Mouse (Mus musculus) stomach, embryonic 16.5 days (tissue): Measurements from ENCODE around the gene Car5a. TPM values are rescaled to one million over a fixed set of nuclear protein-coding genes. Genes with fewer than 3 reads are reported as not detected.

ENCODE experiments used
- ATAC-seq: fragments of 200-750 bp; cut with Nextera tagmentation; 2 replicates; pipeline ENCODE4 v1.8.0; 2017; ENCODE audit warnings: moderate number of reproducible peaks, moderate TSS enrichment; ENCODE audit not compliant: insufficient read depth, low FRiP score
- H3K27ac ChIP-seq: fragments of 300-500 bp; sonication (generic); 2 replicates; pipeline ENCODE4 v1.5.1; 2014; ENCODE audit warnings: low read length
- H3K27me3 ChIP-seq: fragments of 300-500 bp; sonication (generic); 2 replicates; pipeline ENCODE4 v1.6.1; 2014; ENCODE audit warnings: low read length, control low read depth, mixed read lengths; ENCODE audit not compliant: control insufficient read depth, insufficient read depth
- H3K36me3 ChIP-seq: fragments of 300-500 bp; sonication (generic); 2 replicates; pipeline ENCODE4 v1.6.1; 2014; ENCODE audit warnings: low read length; ENCODE audit not compliant: control insufficient read depth, insufficient read depth
- H3K4me1 ChIP-seq: fragments of 300-500 bp; sonication (generic); 2 replicates; pipeline ENCODE4 v1.6.1; 2014; ENCODE audit warnings: low read length, control low read depth, mixed read lengths; ENCODE audit not compliant: control insufficient read depth, insufficient read depth
- H3K4me2 ChIP-seq: fragments of 300-500 bp; sonication (generic); 2 replicates; pipeline ENCODE4 v1.6.1; 2014; ENCODE audit warnings: low read depth, low read length, mixed read lengths
- H3K4me3 ChIP-seq: fragments of 300-500 bp; sonication (generic); replicated peaks from 2 replicates; pipeline ENCODE4 v1.5.1; 2014; ENCODE audit warnings: mild to moderate bottlenecking, low read length
- H3K9ac ChIP-seq: fragments of 300-500 bp; sonication (generic); 2 replicates; pipeline ENCODE4 v1.6.1; 2014; ENCODE audit warnings: low read length
- H3K9me3 ChIP-seq: fragments of 300-500 bp; sonication (generic); replicated peaks from 2 replicates; pipeline ENCODE4 v1.6.1; 2016; ENCODE audit warnings: low read length, control low read depth; ENCODE audit not compliant: control insufficient read depth
- WGBS: fragments of 180-500 bp; shearing (Covaris S2); extraction: QIAGEN DNeasy Blood & Tissue Kit; methylation state at CpG from one replicate; pipeline ENCODE4 v1.1.7; 2014; 5-methylcytosine and 5-hydroxymethylcytosine counted together
- polyA plus RNA-seq: library from polyadenylated mRNA; unstranded; fragments of >200 nt; fragmentation: Nextera tagmentation; extraction: Ambion mirVana; gene quantifications from 2 replicates; pipeline ENCODE4 v1.2.1, GENCODE M21; 2015

The Car5a gene
- polyA plus RNA-seq, 1 experiment from 2014 or later: 0.40 TPM

DNA sequence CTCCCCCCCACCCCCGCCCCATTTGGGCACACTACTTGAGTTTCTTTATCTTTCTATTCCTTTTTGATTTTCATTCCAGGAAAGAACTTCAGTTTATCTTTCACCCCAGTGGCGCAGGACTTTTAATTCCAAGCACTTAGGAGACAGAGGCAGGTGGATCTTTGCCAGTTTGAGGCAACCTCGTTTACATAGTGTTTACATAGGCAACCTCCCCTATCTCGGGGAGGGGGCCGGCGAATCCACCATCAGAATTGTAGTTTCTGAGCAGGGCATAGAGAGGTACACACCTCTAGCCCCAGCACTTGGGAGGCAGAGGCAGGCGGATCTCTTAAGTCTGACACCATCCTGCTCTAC is 6.9 kb upstream of the Car5a start:
- Histone ChIP-seq H3K27ac (peak overlapping the region; percentile 96), H3K9me3 (no peaks in the 10 kb centered on the region), H3K27me3 (no peaks in the 10 kb centered on the region), H3K4me3 (peak overlapping the region; percentile 89), H3K4me1 (peaks cover 50% of the 10 kb centered on the region), H3K4me2 (peak overlapping the region; percentile 92), H3K9ac (peak overlapping the region; percentile 99), H3K36me3 (no peaks in the 10 kb centered on the region)
- WGBS: 16% methylated on average over 7 of the region's 7 CpGs
- ATAC-seq: no peak

DNA sequence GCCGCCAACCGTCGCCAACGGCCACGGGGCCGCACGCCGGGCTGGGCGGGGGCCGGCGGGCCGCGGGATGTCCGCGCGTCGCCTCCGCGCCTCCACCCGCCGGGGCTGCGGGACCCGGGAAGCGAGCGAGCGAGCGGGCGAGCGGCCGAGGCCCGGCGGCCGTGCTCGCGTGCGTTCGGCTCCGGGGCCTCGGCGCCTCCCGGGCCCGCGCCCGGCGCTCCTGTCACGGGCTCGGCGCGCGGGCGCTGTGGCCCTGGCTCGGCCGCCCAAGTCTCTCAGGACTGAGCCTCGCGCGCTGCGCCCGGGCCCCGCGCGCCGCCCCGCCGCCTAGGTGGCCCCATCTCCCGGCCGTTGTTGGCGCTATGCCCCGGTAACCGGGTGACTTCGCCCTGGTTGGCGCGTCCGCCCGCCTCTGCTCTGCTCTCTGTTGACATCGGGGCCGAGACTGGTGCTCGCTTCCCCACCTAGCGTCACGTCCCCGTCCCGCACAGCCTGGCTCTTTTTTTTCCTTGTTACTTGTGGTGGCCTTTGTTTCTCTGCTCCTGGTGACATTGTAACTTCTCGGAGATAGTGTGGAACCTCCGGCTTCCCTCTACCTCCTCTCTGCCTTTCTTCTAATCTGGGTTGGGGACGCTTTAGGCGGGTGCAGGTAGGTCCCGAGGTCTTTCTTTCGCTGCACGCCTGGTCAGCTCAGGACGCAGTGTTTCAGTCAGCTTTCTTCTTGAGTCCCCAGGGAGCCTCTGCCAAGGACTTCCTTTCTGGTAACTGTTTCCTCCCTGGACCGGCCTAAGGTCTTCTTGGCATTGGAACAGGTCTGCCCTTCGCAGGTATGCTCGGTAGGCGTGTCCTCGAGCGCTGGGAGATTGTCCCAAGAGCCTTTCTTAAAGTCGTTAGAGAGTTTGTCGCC is 6.3 kb upstream of the Car5a start:
- no peaks in the 10 kb centered on the region for H3K9me3 ChIP-seq
- H3K4me3 ChIP-seq: peak overlapping the region; percentile 89
- peaks cover 50% of the 10 kb centered on the region for H3K4me1 ChIP-seq
- no peaks in the 10 kb centered on the region for H3K36me3 ChIP-seq
- H3K27me3 ChIP-seq: no peaks in the 10 kb centered on the region
- peak overlapping the region; percentile 92 for H3K4me2 ChIP-seq
- H3K27ac ChIP-seq: peak overlapping the region; percentile 96
- WGBS: under 1% methylated on average over 90 of the region's 97 CpGs
- H3K9ac ChIP-seq: peak overlapping the region; percentile 99
- ATAC-seq: no peak

DNA sequence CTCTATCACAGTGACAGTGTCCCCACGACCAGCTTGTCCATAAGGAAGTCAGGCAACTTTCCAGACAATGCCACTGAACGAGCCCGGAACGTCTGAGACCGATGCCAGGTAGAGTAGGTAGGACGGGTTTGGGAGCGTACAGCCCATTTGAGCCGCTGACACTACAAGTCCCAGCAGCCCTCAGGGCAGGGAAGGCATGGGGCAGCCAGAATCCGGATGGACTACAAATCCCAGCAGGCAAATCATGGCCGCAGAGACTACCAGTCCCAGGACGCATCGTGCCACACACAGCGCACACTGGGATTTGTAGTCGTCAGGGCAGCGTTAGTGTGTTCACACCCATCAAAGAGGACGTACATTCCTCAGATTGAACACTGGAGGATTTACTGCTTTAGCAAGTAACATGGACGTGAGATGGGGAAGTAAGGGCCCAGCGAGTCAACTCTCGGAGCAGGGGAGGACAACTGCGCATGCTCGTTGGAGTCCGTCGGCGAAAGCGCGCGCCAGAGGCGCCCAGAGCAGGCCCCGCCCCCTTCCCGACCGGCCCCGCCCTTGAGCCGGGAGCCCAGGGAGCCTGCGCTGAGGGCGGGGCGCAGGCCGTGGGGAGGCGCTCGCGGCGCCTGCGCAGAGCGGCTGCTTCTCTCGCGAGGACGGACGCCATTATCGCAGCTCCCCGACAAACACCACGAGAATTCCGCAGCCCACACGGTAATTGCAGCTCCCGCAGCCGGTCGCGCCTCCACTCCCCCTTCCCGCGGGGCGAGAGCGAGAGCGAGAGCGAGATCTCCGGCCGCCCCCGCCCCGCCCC is 5.4 kb upstream of the Car5a start:
- peak overlapping the region; percentile 96 for H3K27ac ChIP-seq
- H3K27me3 ChIP-seq: no peaks in the 10 kb centered on the region
- H3K4me1 ChIP-seq: peaks cover 50% of the 10 kb centered on the region
- peak overlapping the region; percentile 89 for H3K4me3 ChIP-seq
- H3K9ac ChIP-seq: peak overlapping the region; percentile 99
- no peaks in the 10 kb centered on the region for H3K9me3 ChIP-seq
- peak; percentile 94 for ATAC-seq
- peak overlapping the region; percentile 92 for H3K4me2 ChIP-seq
- WGBS: under 1% methylated on average over 64 of the region's 66 CpGs
- H3K36me3 ChIP-seq: no peaks in the 10 kb centered on the region

DNA sequence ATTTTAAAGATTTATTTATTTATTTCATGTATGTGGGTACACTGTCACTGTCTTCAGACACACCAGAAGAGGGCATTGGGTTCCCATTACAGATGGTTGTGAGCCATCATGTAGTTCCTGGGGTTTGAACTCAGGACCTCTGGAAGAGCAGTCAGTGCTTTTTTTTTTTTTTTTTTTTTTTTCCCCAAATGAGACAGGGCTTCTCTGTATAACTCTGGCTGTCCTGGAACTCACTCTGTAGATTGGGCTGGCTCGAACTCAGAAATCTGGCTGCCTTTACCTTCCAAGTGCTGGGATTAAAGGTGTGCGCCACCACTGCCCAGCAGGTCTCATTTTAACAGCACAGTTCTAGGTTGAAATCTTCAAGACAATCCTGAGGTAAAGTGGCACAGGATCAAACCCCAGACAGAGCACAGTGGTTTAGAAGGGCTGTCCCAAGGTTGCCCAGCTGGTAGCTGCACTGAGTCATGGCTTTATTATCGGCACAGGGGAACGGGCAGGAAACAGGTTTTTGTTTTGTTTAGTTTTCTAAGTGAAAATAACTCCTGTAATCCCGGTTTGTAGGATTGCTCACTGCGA is 4.6 kb upstream of the Car5a start, which contains the start of gene Banp:
Gene Banp (plus strand): TSS at position 529 of the 579 bp plus-strand sequence.
- Histone ChIP-seq H3K36me3 (no peaks in the 10 kb centered on the region), H3K4me2 (peak within 1 kb of the TSS; percentile 92), H3K9me3 (no peaks in the 10 kb centered on the region), H3K4me3 (peak within 1 kb of the TSS; percentile 89), H3K27me3 (no peaks in the 10 kb centered on the region), H3K9ac (peak within 1 kb of the TSS; percentile 99), H3K27ac (peak within 1 kb of the TSS; percentile 96), H3K4me1 (peaks cover 47% of the 10 kb centered on the region)
- ATAC-seq: no peak
- WGBS: 57% methylated on average over 6 of the region's 6 CpGs

DNA sequence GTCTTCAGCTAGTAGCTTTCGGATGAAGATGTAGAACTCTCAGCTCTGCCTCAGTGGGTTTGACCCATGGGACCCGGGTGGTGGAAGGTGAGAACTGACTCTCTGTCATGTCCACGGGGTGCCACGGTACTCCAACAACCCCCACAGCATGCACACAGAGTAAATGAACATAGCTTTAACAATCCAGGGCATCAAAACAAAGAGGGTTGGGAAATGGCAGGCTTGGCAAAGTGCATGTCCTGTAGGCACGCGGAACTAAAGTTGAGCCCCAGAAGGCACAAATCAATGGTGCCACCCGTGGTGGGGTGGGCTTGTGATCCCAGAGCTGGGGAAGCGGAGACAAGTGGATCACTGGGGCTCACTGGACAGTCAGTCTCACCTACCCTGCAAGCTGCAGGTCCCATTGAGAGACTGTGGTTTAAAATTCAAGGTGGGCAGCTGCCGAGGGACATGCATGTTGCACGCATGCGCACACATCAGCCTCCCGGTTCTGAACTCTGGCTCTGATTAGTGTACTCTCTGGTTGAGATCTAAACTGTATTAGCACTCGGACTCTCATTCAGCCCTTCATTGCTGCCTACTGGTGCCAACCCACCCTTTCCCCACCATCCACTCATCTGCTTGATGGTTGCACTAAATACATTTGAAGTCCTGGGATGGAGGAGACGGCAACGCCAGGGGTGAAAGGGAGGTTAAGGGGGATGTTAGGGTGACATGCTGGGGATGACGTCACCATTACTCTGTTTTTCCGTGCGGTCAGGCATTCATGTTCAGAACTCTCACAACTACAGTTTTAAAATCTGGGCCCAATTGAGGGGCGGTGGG is 3.8 kb upstream of the Car5a start:
- no peaks in the 10 kb centered on the region for H3K27me3 ChIP-seq
- H3K36me3 ChIP-seq: no peaks in the 10 kb centered on the region
- H3K4me2 ChIP-seq: peak overlapping the region; percentile 60
- peaks cover 47% of the 10 kb centered on the region for H3K4me1 ChIP-seq
- WGBS: 49% methylated on average over 19 of the region's 19 CpGs
- H3K9me3 ChIP-seq: no peaks in the 10 kb centered on the region
- H3K9ac ChIP-seq: peak overlapping the region; percentile 63
- peak overlapping the region; percentile 41 for H3K4me3 ChIP-seq
- ATAC-seq: no peak
- H3K27ac ChIP-seq: peak overlapping the region; percentile 92

DNA sequence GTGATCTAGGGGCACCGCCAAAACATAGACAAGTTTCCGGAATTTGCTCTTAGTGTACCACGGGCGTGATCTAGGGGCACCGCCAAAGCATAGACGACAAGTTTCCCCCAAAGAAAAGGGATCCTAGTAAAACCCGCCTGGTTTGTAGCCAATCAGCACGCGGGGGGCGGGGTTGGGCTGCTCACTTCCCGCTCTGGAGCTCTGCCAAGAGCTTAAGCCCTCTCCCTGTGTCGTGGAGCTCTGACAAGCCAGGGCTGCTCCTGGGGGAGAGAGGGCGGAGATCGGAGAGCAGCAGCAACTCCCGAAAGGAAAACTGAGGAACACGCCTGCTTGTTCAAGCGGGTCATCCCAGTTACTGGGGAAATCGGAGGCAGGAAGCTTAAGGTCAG is 3.0 kb upstream of the Car5a start:
- H3K27ac ChIP-seq: peak overlapping the region; percentile 92
- peak overlapping the region; percentile 60 for H3K4me2 ChIP-seq
- no peaks in the 10 kb centered on the region for H3K27me3 ChIP-seq
- no peaks in the 10 kb centered on the region for H3K36me3 ChIP-seq
- H3K9me3 ChIP-seq: no peaks in the 10 kb centered on the region
- H3K4me1 ChIP-seq: peaks cover 40% of the 10 kb centered on the region
- under 1% methylated on average over 18 of the region's 18 CpGs for WGBS
- ATAC-seq: peak; percentile 65
- peak overlapping the region; percentile 41 for H3K4me3 ChIP-seq
- peak overlapping the region; percentile 67 for H3K9ac ChIP-seq

DNA sequence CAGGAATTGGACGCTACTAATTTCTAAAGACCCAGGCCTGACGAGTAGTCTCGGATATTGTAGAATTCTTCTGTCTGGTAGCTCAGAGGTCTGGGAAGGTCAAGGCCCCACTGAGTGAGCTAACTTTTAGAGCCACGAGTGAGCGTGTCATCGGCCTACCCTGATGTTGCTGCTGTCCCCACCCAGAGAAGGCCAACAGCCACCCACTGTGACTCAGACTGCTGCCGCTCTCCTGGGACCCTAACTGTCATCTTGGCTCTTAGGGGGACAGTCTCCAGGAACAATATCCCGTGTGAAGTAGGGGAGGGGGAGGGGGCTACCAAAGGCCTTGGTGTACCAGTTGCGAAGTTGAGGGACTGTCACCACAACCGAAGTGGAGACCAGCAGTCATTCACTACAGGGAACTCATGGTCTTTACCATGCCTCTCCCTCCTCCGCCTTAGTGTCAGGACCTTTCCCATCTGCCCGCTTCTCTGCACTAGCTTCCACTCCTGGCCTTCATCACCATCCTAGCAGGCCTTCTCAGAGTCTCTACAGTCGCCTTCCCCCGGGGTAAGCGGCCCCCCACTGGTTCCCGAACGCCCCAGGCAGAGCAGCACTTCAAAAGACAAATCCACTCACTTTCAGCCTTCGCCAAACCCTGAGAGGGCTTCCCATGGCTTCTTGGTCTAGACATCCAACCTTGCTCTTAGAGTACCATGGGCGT is 2.5 kb upstream of the Car5a start:
- ATAC-seq: no peak
- 27% methylated on average over 19 of the region's 19 CpGs for whole genome bisulfite sequencing
- Histone ChIP-seq H3K4me3 (peak overlapping the region; percentile 41), H3K4me2 (peak overlapping the region; percentile 60), H3K27me3 (no peaks in the 10 kb centered on the region), H3K36me3 (no peaks in the 10 kb centered on the region), H3K9me3 (no peaks in the 10 kb centered on the region), H3K9ac (peak overlapping the region; percentile 67), H3K4me1 (peaks cover 34% of the 10 kb centered on the region), H3K27ac (peak overlapping the region; percentile 92)

DNA sequence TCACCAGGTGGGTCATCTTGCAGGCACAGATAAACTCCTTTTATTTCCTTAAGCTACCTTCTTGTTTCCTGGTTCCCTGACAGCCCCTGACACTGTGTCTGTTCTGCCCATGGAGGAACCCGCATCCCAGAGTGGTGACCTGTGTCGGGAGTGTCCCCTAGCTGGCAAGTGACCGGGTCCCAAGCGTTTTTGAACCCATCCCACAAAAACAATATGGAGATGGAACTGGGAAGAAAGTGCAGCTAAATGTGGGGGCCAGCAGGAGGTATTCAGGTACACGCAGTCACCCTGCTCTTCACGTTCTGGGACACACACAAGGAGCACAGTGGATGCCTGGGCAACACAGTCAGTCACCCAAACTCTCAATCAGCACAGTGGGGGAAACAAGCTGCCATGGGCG is 1.6 kb upstream of the Car5a start:
- 82% methylated on average over 7 of the region's 7 CpGs for WGBS
- H3K9me3 ChIP-seq: no peaks in the 10 kb centered on the region
- ATAC-seq: no peak
- H3K27me3 ChIP-seq: no peaks in the 10 kb centered on the region
- no peak overlapping the region for H3K4me3 ChIP-seq
- H3K4me2 ChIP-seq: no peak overlapping the region
- H3K9ac ChIP-seq: no peak overlapping the region
- H3K4me1 ChIP-seq: peaks cover 26% of the 10 kb centered on the region
- H3K36me3 ChIP-seq: no peaks in the 10 kb centered on the region
- H3K27ac ChIP-seq: no peak overlapping the region
